Mouse (Mus musculus) heart, embryonic 13.5 days (tissue): ENCODE data around the gene Polr1e. TPM values are rescaled to one million over a fixed set of nuclear protein-coding genes. Genes with fewer than 3 reads are reported as not detected.

Source experiments
- ATAC-seq: fragments of 200-750 bp; cut with Nextera tagmentation; 2 replicates; pipeline ENCODE4 v1.8.0; 2017; ENCODE audit warnings: moderate TSS enrichment; ENCODE audit not compliant: insufficient number of reproducible peaks, low FRiP score, low TSS enrichment; ENCODE audit errors: extremely low read depth
- H3K27ac ChIP-seq: fragments of 300-500 bp; sonication (generic); replicated peaks from 2 replicates; pipeline ENCODE4 v1.5.1; 2015; ENCODE audit warnings: moderate library complexity, mild to moderate bottlenecking, inconsistent platforms
- H3K27me3 ChIP-seq: fragments of 300-500 bp; sonication (generic); replicated peaks from 2 replicates; pipeline ENCODE4 v1.6.1; 2015; ENCODE audit warnings: mild to moderate bottlenecking, inconsistent platforms
- H3K36me3 ChIP-seq: fragments of 300-500 bp; sonication (generic); 2 replicates; pipeline ENCODE4 v1.6.1; 2015; ENCODE audit warnings: mild to moderate bottlenecking, inconsistent platforms
- H3K4me1 ChIP-seq: fragments of 300-500 bp; sonication (generic); 2 replicates; pipeline ENCODE4 v1.6.1; 2015; ENCODE audit warnings: inconsistent platforms
- H3K4me2 ChIP-seq: fragments of 300-500 bp; sonication (generic); 2 replicates; pipeline ENCODE4 v1.6.1; 2015; ENCODE audit warnings: inconsistent platforms, mild to moderate bottlenecking, moderate library complexity
- H3K4me3 ChIP-seq: fragments of 300-500 bp; sonication (generic); 2 replicates; pipeline ENCODE4 v1.5.1; 2015; ENCODE audit warnings: moderate library complexity, mild to moderate bottlenecking, inconsistent platforms
- H3K9ac ChIP-seq: fragments of 300-500 bp; sonication (generic); 2 replicates; pipeline ENCODE4 v1.6.1; 2015; ENCODE audit warnings: inconsistent platforms, mild to moderate bottlenecking, moderate library complexity
- H3K9me3 ChIP-seq: fragments of 300-500 bp; sonication (generic); 2 replicates; pipeline ENCODE4 v1.6.1; 2016; ENCODE audit warnings: inconsistent platforms
- WGBS: fragments of 180-500 bp; shearing (Covaris S2); methylation state at CpG from one replicate; pipeline ENCODE4 v1.1.7; 2015; ENCODE audit warnings: mixed read lengths; 5-methylcytosine and 5-hydroxymethylcytosine counted together
- polyA plus RNA-seq: library from polyadenylated mRNA; unstranded; fragments of >200 nt; fragmentation: Nextera tagmentation; extraction: Ambion mirVana; gene quantifications from 2 replicates; pipeline ENCODE4 v1.2.1, GENCODE M21; 2015

Gene Polr1e
- polyA plus RNA-seq = 59.8 and 60.3 TPM in 2 replicates

GRCm38 (mm10) chr4:45018452-45018980 is at the start of gene Polr1e:
Gene Polr1e, plus strand, starts transcription at chr4:45018583.
- Histone ChIP-seq H3K27ac (peak within 1 kb of the TSS; percentile 53; the same call in 1 of the 2 replicates), H3K36me3 (peaks cover 26% of the 10 kb centered on the region), H3K4me1 (peaks cover 27% of the 10 kb centered on the region), H3K9ac (peak within 1 kb of the TSS; percentile 85), H3K27me3 (no peaks in the 10 kb centered on the region), H3K4me3 (peak within 1 kb of the TSS; percentile 82), H3K9me3 (no peaks in the 10 kb centered on the region), H3K4me2 (peak within 1 kb of the TSS; percentile 95)
- peak; percentile 94 for ATAC-seq
- under 1% methylated on average over 29 of the region's 29 CpGs for WGBS

GRCm38 (mm10) chr4:44970056-44970455 is 48.3 kb upstream of the Polr1e start:
- 83% methylated on average over 7 of the region's 7 CpGs for WGBS
- H3K9ac ChIP-seq = no peak overlapping the region

DNA sequence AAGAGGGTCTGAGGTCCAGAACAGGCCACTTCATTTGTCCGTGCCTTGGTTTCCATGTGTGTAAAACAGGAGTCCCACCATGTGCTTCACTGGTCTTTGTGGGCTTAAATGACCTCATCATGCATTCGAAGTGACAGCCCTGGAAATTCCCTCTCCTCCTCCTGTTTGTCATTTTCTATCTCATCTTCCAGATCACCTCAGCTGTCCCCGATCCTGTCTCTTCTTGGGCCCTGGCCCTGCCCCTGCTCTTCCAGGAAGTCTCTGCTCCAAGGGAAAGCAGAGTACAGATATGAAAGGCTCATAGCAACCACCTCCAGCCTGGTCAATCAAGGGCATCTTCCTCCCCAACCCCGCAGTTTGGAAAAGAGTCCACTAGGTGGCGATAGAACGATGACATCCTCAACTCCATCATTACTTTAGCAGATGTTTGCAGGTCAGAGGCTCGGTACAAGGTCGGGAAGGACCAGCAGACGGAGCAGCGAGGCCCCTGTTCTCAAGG is 47.7 kb upstream of the Polr1e start:
- WGBS = 21% methylated on average over 10 of the region's 10 CpGs
- Histone ChIP-seq H3K27me3 (no peaks in the 10 kb centered on the region), H3K4me2 (no peak overlapping the region), H3K36me3 (no peaks in the 10 kb centered on the region), H3K9me3 (no peaks in the 10 kb centered on the region), H3K9ac (no peak overlapping the region), H3K4me3 (no peak overlapping the region), H3K27ac (no peak overlapping the region), H3K4me1 (peaks cover 7% of the 10 kb centered on the region)
- no peak for ATAC-seq

More at GRCm38 (mm10) chr4:44970056-44970455, 48.3 kb upstream of the Polr1e start:
- Histone ChIP-seq H3K4me3 (no peak overlapping the region), H3K27me3 (no peaks in the 10 kb centered on the region), H3K9me3 (no peaks in the 10 kb centered on the region), H3K4me1 (peaks cover 7% of the 10 kb centered on the region), H3K36me3 (no peaks in the 10 kb centered on the region), H3K27ac (no peak overlapping the region), H3K4me2 (no peak overlapping the region)
- ATAC-seq = no peak

DNA sequence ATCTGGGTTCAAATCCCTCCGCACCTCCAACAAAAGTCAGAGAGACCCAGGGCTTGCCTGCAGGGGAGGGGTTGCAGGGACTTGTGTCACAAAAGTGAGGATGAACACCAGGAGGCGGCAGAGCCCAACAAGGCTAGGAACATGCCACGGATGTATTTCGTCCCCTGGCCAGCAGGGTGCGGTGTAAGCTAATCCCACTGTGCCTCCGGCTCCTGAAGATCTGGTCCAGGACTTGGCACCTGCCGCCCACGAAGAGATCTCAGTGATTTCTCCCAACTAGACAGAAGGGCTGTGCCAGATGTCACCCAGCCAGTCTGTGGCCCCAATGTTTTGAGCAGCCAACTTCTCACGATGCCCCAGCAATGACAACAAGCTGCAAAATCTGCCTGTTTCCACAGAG is 44.9 kb upstream of the Polr1e start:
- no peak overlapping the region for H3K27ac ChIP-seq

GRCm38 (mm10) chr4:44973871-44974270 is 44.5 kb upstream of the Polr1e start:
- H3K4me1 ChIP-seq = peaks cover 7% of the 10 kb centered on the region
- peak overlapping the region; percentile 67 for H3K4me2 ChIP-seq
- no peaks in the 10 kb centered on the region for H3K27me3 ChIP-seq
- no peak overlapping the region for H3K27ac ChIP-seq
- H3K9ac ChIP-seq = peak overlapping the region; percentile 71
- WGBS = 33% methylated on average over 14 of the region's 14 CpGs
- no peaks in the 10 kb centered on the region for H3K9me3 ChIP-seq
- no peaks in the 10 kb centered on the region for H3K36me3 ChIP-seq
- no peak for ATAC-seq
- peak overlapping the region; percentile 37 for H3K4me3 ChIP-seq

More for the DNA sequence above, 44.9 kb upstream of the Polr1e start:
- Histone ChIP-seq H3K9ac (peak overlapping the region; percentile 71), H3K4me3 (peak overlapping the region; percentile 37), H3K4me1 (peaks cover 7% of the 10 kb centered on the region), H3K27me3 (no peaks in the 10 kb centered on the region), H3K9me3 (no peaks in the 10 kb centered on the region), H3K36me3 (no peaks in the 10 kb centered on the region), H3K4me2 (peak overlapping the region; percentile 67)
- peak; percentile 61 for ATAC-seq
- 10% methylated on average over 9 of the region's 9 CpGs for WGBS

DNA sequence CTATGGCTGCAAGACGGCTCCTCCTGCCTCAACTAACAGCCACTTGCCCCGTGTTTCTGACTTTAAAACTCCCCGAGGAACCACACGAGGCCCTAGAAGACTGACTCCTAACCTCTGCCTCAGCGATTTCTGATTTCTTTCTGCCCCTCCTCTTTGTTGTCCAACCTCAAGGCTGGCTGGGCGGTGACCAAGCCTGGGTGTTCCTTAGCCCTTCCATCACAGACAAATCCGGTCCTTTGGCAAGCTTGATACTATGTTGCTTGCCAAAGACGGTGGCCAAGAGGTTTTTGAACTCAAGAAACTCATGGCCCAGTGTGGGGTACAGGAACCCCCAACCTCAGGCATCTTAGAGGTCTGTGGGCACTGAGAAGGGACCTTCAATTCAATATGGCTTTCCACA is 44.1 kb upstream of the Polr1e start:
- no peak overlapping the region for H3K27ac ChIP-seq
- H3K36me3 ChIP-seq = no peaks in the 10 kb centered on the region
- 78% methylated on average over 8 of the region's 8 CpGs for WGBS
- ATAC-seq = no peak
- peaks cover 7% of the 10 kb centered on the region for H3K4me1 ChIP-seq
- no peak overlapping the region for H3K4me2 ChIP-seq
- H3K9ac ChIP-seq = no peak overlapping the region
- no peaks in the 10 kb centered on the region for H3K9me3 ChIP-seq
- no peak overlapping the region for H3K4me3 ChIP-seq
- no peaks in the 10 kb centered on the region for H3K27me3 ChIP-seq

DNA sequence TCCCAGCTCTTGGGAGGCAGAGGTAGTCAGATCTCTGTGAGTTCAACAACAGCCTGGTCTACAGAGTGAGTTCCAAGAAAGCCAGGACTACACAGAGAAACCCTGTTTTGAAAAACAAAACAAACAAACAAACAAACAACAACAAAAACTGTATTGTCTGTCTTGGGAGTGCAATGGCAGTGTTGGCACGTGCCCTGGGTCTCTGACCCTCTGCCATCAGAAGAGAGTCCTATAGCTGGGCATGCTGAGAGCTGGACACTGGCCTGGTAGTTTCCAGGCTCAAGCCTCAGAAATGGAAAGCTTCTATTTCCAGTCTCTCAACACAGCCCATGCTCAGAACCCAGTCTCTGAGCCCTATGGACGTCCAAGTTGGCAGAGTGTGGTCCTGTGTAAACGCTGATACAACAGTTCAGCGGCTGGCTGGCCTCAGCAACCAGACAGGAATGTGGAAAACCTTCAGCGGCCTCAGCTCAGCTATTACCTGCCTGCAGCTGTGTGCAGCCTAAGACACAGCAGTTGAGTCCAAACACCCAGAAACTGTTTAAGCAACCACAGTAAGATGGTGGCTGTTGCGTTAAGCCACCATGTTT is 42.3 kb upstream of the Polr1e start:
- Histone ChIP-seq H3K4me3 (no peak overlapping the region), H3K9ac (no peak overlapping the region), H3K4me2 (no peak overlapping the region), H3K4me1 (peaks cover 22% of the 10 kb centered on the region), H3K9me3 (no peaks in the 10 kb centered on the region), H3K36me3 (no peaks in the 10 kb centered on the region), H3K27me3 (no peaks in the 10 kb centered on the region), H3K27ac (no peak overlapping the region)
- 65% methylated on average over 6 of the region's 6 CpGs for whole genome bisulfite sequencing
- ATAC-seq = no peak

DNA sequence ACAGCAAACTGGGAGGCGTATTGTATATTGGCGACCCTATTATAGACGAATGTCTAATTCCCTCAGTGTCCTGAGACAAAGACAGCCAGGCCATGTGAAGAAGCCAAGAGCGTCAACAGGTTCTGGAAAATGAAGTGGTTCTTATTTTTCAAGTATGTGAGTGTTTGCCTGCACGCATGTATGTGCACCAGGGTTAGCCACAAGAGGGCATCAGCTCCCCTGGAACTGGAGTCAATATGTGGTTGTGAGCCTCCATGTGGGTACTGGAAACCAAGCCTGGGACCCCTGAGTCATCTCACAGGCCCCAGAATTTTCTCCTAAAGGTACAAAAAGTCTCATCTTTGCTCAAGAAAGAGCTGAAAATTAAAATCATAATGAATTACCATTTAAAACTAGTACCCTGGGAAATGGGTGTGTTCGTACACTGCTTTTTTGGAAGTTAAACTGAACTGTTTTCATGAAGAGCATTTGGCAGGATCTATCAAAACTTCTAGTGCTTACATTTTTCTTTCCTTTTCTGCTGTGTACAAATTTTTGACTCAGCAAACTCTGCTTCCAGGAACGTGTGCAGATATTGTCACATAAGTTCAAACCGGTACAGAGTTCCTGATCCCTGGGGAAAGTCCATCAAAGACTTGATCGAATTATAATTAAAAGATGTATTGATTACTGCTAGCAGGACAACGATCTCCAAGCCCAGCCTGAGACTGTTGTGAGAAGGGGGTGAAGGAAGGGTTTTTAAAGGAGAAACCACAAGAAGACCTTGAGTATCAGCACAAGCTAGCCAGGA is 41.3 kb upstream of the Polr1e start:
- no peak overlapping the region for H3K4me2 ChIP-seq
- no peaks in the 10 kb centered on the region for H3K36me3 ChIP-seq
- no peak overlapping the region for H3K27ac ChIP-seq
- no peak overlapping the region for H3K9ac ChIP-seq
- H3K4me1 ChIP-seq = peaks cover 28% of the 10 kb centered on the region
- no peaks in the 10 kb centered on the region for H3K27me3 ChIP-seq
- no peaks in the 10 kb centered on the region for H3K9me3 ChIP-seq
- 83% methylated on average over 10 of the region's 10 CpGs for WGBS
- ATAC-seq = no peak
- H3K4me3 ChIP-seq = no peak overlapping the region

DNA sequence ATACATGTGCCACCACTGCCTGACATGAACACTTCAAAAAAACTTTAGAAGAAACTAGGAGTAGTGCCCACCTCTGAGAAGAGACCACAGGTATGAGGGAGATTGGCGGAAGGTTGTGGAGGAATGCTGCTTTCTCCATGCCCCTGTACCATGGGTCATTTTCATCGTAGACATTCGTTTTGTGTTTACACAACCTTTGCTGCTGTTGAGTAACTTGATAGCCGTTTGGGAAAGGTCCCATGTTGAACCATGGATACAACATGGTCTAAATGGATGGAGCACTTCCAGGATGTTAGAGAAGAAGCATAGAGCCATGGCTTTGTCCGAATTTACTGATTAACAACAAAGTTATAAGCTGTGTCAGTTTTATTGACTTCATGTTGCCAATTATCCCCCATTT is 40.2 kb upstream of the Polr1e start:
- Histone ChIP-seq H3K9ac (no peak overlapping the region), H3K4me3 (no peak overlapping the region), H3K4me2 (no peak overlapping the region), H3K4me1 (peaks cover 38% of the 10 kb centered on the region), H3K36me3 (no peaks in the 10 kb centered on the region), H3K9me3 (no peaks in the 10 kb centered on the region), H3K27ac (no peak overlapping the region), H3K27me3 (no peaks in the 10 kb centered on the region)
- no peak for ATAC-seq
- 72% methylated on average over 5 of the region's 5 CpGs for WGBS

DNA sequence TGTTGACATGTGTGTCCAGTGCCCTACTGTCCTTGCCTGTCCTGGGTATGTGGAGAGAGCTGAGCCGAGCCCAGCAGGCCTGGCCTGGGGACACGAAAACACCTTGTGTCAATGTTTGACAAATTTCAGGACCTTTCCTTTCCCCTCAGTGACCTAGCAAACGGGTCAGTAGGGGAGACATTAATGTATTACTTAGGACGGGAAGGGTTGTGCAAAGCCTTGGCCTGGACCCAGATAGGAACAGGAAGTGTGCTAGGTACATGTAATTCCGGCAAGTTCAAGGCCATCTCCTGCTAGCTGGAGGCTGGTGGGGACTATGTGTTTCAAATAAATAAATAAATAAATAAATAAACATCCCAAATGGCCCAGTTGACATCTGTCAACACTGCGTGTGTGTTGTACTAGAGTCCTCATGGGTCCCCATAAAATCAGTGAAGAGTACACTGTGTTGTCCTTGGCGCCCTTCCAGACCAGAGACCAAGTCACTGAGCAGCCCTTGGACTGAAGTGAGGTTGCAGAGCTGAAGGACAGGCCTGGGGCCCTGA is 38.5 kb upstream of the Polr1e start:
- Histone ChIP-seq H3K4me3 (no peak overlapping the region), H3K9me3 (no peaks in the 10 kb centered on the region), H3K9ac (no peak overlapping the region), H3K4me1 (peaks cover 41% of the 10 kb centered on the region), H3K36me3 (peaks cover 14% of the 10 kb centered on the region), H3K27me3 (no peaks in the 10 kb centered on the region), H3K27ac (no peak overlapping the region), H3K4me2 (no peak overlapping the region)
- 65% methylated on average over 7 of the region's 7 CpGs for WGBS
- ATAC-seq = no peak

DNA sequence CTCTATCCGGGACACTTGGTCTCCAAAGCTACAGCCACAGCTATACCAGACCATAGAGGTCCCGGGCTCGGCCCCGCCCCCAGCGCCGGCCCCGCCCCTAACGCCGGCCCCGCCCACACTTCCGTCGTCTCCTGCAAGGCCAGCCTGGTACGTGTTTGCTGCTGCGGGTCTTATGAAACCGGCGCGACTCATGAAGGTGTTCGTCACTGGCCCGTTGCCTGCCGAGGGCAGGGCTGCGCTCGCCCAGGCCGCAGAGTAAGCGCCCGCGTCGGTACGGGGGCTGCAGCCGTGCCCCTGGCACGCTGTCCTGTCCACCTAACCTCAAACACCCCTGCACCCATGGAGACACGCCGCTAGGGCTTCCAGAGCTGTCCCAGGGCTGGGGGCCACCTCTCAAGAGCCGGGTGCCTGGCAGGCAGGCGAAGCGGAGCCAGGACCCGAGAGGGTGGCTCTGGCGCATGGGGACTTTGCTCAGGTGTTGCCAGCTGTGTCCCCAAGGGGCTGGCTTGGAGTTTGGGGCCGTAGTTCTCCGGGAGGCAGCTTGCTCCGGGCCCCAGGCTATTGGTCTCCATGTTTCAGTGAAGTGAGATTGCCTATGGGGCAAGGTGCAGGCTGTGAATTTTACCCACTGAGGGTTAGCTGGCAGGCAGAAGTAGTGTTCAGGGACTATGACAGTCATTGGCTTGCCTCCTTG is 37.0 kb upstream of the Polr1e start, which contains the start of gene Grhpr:
Gene Grhpr (plus strand): TSS at position 116 of the 694 bp plus-strand sequence.
- peak; percentile 88 for ATAC-seq
- Histone ChIP-seq H3K36me3 (peaks cover 30% of the 10 kb centered on the region), H3K9me3 (no peaks in the 10 kb centered on the region), H3K27me3 (no peaks in the 10 kb centered on the region), H3K27ac (peak within 1 kb of the TSS; percentile 88), H3K4me1 (peaks cover 41% of the 10 kb centered on the region), H3K4me2 (peak within 1 kb of the TSS; percentile 71), H3K9ac (peak within 1 kb of the TSS; percentile 88), H3K4me3 (peak within 1 kb of the TSS; percentile 71)
- WGBS = 1% methylated on average over 40 of the region's 40 CpGs
